Mouse (Mus musculus) embryo, embryonic 11 days (tissue): ENCODE results near the gene Sez6l2.

ENCODE experiments used
- DNase-seq: peaks from one replicate; pipeline ENCODE4 v3.0.0-alpha.2; 2015

Gene Sez6l2

DNA sequence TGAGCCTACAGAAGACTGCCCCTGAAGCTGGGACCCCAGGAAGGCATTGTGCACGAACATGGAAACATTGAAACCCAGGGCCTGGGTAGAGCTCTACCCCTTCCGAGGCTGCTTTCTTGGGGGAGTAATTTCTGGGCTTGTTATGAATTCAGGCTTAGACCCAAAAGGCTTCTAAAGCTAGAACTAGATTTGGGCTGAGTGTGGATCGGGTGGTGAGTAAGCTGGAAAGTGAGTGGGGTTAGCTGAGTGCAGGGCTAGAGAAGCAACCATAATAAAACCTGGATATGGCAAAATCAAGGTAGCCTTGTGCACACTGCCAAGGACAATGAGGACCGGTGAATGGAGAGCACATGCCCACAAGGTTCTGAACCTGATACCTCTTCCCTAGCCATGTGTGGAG lies 11.6 kb downstream of the Sez6l2 start:
- DNase-seq, result no peak

- peak; percentile 58 for DNase-seq
These were observed 13.4 kb downstream of the Sez6l2 start for GRCm38 (mm10) chr7:126963548-126964286.

DNA sequence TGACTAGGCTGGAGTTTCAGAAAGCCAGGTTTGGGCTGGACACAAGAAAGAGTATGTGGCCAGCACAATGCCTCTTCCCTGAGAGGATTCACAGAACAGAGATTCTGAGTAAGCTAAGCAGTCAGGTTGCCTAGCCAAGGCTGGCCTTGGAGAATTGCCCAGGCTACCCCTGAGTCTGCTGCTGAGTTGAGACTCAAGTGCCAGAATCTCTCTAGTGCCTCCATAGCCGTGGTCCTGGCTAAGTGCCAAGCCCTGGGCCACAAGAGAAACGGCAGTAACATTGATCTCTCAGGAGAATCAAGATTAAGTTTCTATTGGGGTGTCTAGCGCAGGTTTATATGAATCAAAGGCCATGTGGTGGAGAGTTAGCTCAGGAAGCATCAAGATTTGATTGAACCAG lies 15.2 kb downstream of the Sez6l2 start:
- no peak for DNase-seq

- DNase-seq, result no peak
These were observed 17.0 kb downstream of the Sez6l2 start for GRCm38 (mm10) chr7:126967361-126967760.

DNA sequence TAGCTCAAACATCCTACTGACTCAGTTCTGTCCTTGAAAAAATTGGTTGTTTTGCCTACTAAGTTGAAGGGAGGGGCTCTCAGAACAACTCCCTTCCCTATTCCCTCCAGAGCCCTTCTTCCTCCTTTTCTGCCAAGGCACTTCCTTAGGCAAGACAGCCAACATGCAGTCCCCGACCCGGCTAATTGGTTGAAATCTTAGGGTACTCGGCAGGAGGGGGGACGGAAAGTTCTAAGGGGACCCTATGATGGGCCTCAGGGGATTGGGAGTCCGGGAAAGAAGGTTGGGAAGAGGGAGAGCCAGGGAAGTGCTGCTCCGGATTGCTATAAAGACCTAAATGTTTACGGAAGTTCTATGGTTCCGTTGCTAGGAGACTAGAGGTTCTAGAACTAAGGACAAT lies 25.1 kb downstream of the Sez6l2 start:
- no peak for DNase-seq

GRCm38 (mm10) chr7:126975893-126975949 lies 25.4 kb downstream of the Sez6l2 start, which contains the start of gene Cdipt:
TSS of gene Cdipt (plus strand) at chr7:126975914.
- DNase-seq, result no peak

GRCm38 (mm10) chr7:126975950-126976866 lies 25.8 kb downstream of the Sez6l2 start, which contains the start of gene Cdiptos:
TSS of gene Cdiptos (minus strand) at chr7:126976098.
- peak; percentile 98 for DNase-seq

GRCm38 (mm10) chr7:126976878-126977459 lies 26.6 kb downstream of the Sez6l2 start:
- no peak for DNase-seq

GRCm38 (mm10) chr7:126978841-126979240 lies 28.5 kb downstream of the Sez6l2 start:
- no peak for DNase-seq

DNA sequence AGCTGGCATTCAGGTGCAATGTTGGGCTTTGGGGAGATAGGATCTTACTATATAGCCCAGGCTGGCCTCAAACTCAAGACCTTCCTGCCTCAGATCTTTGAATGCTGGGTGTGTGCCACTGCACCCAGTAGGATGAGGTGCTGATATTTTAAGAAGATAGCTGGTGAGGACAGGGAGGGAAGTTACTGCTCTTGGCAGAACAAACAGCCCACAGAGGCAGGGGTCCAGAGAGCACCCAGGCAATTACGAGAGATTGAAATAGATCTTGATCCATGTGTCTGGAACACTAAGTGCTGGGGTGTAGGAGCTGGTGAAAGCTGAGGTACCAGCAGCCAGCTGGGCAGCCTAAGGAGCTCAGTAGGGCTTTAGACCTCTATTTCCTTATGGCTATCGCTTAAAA lies 31.2 kb downstream of the Sez6l2 start:
- no peak for DNase-seq

DNA sequence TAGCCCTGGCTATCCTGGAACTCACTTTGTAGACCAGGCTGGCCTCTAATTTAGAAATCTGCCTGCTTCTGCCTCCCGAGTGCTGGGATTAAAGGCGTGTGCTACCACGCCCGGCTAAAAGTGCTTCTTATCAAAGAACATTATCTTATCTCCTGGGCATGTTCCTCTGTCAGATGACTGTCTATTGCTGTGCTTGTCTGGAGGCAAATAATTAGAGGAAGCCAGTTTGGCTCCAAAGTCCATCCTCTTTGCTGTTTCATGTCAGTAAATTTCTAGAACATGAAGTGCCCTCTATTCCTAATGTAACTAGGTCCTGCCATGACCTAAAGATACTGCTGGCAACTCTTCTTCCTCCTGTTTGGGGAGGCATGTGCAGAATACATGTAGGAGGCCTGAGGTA lies 31.7 kb downstream of the Sez6l2 start:
- no peak for DNase-seq

- DNase-seq, result no peak
These were observed 32.8 kb downstream of the Sez6l2 start for GRCm38 (mm10) chr7:126983113-126983512.

DNA sequence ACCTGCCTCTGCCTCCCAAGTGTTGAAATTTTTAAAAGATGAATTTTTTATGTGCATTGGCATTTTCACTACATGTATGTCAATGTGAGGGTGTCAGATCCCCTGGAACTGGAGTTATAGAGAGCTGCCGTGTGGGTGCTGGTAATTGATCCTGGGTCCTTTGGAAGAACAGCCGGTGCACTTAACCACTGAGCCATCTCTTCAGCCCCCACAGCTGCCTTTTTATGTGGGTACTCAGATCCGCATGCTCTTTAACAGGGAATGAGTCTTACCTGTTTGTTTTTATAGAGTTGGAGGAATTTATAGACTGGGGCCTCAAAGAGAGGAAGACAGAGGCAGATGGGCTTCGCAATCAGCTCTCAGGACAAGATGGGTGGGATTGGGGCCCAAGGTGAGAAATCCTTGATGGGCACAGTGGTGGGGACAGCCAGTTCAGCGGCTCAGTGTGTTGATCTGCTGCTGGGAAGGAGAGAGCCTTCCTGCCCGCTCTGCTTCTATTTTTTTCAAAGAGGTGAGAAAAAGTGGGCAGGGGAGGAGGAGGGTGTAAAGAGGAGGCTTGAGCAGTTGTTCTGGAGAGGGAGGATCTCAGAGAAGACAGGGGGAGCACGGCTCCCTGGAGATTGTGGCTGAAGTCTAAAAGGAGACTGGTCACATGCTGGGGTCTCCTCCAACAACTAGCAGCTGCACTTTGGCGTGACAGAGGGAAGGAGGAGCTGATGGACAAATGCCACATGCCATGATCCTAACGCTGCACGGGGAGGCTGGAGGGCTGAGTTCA lies 34.5 kb downstream of the Sez6l2 start:
- DNase-seq, result no peak

GRCm38 (mm10) chr7:126986319-126986718 lies 36.0 kb downstream of the Sez6l2 start:
- DNase-seq, result peak; percentile 27

GRCm38 (mm10) chr7:126988816-126989215 lies 38.5 kb downstream of the Sez6l2 start:
- no peak for DNase-seq

- DNase-seq, result no peak
These were observed 46.1 kb downstream of the Sez6l2 start for GRCm38 (mm10) chr7:126996449-126996848.

DNA sequence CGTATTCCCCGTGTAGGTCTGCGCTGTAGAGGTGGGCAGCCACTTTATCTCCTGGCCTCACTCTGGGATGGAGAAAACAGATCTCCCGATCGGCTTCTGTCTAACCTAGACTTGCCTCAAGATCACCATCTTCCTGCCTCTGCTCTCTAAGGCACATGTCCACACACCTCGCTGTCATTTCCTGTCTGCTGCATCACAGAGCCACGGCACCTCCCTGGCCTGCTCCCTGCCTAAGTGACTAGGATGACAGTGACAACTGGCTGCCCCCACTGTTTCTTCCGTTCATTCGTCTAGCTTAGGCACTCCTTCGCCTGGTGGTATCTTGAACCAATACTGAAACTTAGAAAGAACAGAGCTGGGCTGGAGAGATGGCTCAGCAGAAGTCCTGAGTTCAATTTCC lies 49.2 kb downstream of the Sez6l2 start:
- no peak for DNase-seq

DNA sequence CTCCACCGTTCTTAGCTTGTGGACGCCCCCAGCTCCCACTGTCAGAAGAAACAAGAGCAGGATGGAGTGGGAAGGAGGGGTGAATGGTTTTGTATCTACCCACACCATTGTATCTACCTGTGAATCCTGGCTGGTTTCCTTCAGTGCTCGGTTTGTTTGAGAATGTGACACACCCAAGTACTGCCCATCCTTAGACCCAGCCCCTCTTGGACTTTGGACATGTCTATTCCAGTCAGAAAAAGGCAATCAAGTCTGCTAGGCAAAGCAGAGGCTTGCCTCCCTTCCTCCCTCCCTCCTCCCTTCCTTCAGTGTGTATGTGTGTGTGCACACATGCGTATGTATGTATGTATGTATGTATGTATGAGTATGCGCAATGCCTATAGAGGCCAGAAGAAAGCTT lies 53.3 kb downstream of the Sez6l2 start:
- DNase-seq, result no peak

DNA sequence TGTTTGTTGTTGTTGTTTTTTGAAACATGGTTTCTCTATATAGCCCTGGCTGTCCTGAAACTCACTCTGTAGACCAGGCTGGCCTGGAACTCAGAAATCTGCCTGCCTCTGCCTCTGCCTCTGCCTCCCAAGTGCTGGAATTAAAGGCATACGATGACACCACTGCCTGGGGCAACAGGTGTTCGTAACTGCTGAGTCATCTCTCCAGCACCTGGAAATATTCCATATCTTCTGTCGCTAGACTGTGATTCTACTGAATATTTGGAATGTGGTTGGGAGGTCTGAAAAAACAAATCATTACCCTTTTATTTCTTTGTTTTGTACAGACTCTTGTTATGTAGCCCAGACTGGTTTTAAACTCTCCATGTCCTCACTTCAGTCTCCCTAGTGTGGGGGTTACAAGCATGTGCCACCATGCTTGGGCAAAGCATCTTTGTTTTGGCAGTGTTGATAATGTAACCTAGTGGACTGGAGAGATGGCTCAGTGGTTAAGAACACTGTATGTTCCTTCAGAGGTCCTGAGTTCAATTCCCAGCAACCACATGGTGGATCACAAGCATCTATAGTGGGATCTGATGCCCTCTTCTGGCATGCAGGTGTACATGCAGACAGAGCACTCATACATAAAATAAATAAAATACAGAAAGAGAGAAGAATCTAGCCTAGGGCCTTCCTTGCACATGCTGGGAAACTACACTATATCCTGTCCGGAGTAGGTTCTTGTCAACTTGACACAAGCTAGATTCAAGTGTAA lies 53.9 kb downstream of the Sez6l2 start:
- DNase-seq, result no peak

- no peak for DNase-seq
These were observed 57.1 kb downstream of the Sez6l2 start for GRCm38 (mm10) chr7:127007313-127008024.

DNA sequence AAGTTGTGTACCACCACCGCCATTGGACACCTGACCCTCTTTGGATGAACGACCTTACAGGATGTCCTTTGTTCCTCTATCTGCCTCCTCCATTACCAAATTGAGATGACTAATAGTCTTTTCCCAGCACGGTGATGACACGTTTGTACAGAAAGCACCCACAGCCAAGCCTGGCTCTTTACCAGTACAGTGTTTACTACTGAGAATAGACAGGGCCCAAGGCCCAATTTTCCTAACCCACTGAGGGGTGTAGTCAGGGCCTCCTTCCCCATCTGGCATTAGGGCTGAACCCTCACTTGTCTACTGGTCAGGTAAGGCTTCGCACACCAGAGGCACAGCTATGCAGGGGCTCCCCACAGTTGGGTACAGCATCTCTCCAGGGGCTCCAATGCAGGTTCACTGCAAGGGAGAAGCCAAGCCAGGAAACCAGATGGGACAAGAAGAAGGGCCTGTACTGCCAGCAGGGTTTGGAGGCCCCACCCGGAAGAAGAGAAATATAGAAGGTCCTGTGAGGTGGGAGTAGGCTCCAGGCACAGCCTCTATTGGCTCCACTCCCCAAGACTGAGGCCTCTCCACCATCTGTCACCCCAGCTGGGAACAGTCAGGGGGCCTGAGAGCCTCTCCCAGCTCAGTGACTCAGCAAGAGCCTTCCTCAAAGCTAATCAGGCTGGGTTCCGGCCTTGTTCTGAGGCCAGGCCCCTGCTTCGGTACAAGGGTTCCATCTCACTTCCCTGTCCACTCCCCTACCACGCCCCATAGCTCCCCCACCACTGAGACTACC lies 58.1 kb downstream of the Sez6l2 start:
- no peak for DNase-seq
